In genomic region chr13:23541497-23541896, GRCm38 (mm10) we compare ENCODE assay signal across 20 mouse cellular contexts. TPM values are rescaled to one million over a fixed set of nuclear protein-coding genes. Genes with fewer than 3 reads are reported as not detected.
A peak's percentile ranks its signal among the peaks of the same experiment; 100 is the strongest.
DNase-seq lines count a peak whose midpoint lies in the region; ATAC-seq and TF ChIP-seq lines count a peak whose summit lies in the region.
"Had no signal": no experiment of that assay in that cellular context is flagged by ENCODE, and none has a peak within 500 bp of the region (broad histone marks: within the 10 kb centered on the region; RNA-seq: fewer than 3 reads in every experiment).

No protein-coding gene starts in this region.

- TF ChIP-seq CTCF in stomach, postnatal 0 days (IDR thresholded peaks at IDR 0.05; ENCODE audit: low read depth): no peak

- H3K4me2 ChIP-seq in stomach, embryonic 14.5 days (replicated peaks; ENCODE audit: low read depth, low read length): peak overlapping the region; percentile 59; the same call in 1 of the 2 replicates
- H3K4me2 ChIP-seq in stomach, postnatal 0 days (replicated peaks; ENCODE audit: low read depth): no peak overlapping the region
- H3K4me2 ChIP-seq in liver, embryonic 15.5 days: peak overlapping the region; percentile 66
- H3K4me2 ChIP-seq: midbrain, embryonic 15.5 days had no signal

- no peak overlapping the region for H3K9ac ChIP-seq in stomach, embryonic 14.5 days (replicated peaks; ENCODE audit: low read depth, low read length)
- H3K9ac ChIP-seq in stomach, postnatal 0 days (ENCODE audit: low read length): no peak overlapping the region
- 0 out of 2 replicates have a peak overlapping the region, but pooled peaks have one; percentile 43 for H3K9ac ChIP-seq in liver, embryonic 15.5 days
- H3K9ac ChIP-seq: forebrain, postnatal 0 days; hindbrain, embryonic 13.5 days; midbrain, embryonic 15.5 days had no signal

- intact Hi-C loops in heart, postnatal 36 days (cut with DNase I): no loop called here

- H3K36me3 ChIP-seq in stomach, embryonic 14.5 days (ENCODE audit: control insufficient read depth, insufficient read depth, low read length): no peaks in the 10 kb centered on the region
- no peaks in the 10 kb centered on the region for H3K36me3 ChIP-seq in stomach, postnatal 0 days (ENCODE audit: control insufficient read depth, insufficient read depth, low read length)
- H3K36me3 ChIP-seq in liver, embryonic 15.5 days (replicated peaks): no peaks in the 10 kb centered on the region
- H3K36me3 ChIP-seq: heart, embryonic 10.5 days; hindbrain, embryonic 13.5 days; midbrain, embryonic 15.5 days had no signal

- no peak overlapping the region for H3K4me3 ChIP-seq in stomach, embryonic 14.5 days (ENCODE audit: low read depth, low read length)
- H3K4me3 ChIP-seq in stomach, postnatal 0 days (ENCODE audit: low read depth, low read length): no peak overlapping the region
- peak overlapping the region; percentile 63 for H3K4me3 ChIP-seq in liver, embryonic 15.5 days (replicated peaks)
- H3K4me3 ChIP-seq: hindbrain, embryonic 13.5 days; midbrain, embryonic 15.5 days had no signal

- H3K27me3 ChIP-seq in stomach, embryonic 14.5 days (ENCODE audit: control insufficient read depth, insufficient read depth, low read length): no peaks in the 10 kb centered on the region
- H3K27me3 ChIP-seq in stomach, postnatal 0 days (ENCODE audit: control insufficient read depth, insufficient read depth, low read length): no peaks in the 10 kb centered on the region
- H3K27me3 ChIP-seq in liver, embryonic 15.5 days: no peaks in the 10 kb centered on the region
- H3K27me3 ChIP-seq: hindbrain, embryonic 13.5 days; midbrain, embryonic 15.5 days had no signal

- H3K27ac ChIP-seq in stomach, embryonic 14.5 days (ENCODE audit: low read length): no peak overlapping the region
- H3K27ac ChIP-seq in stomach, postnatal 0 days (replicated peaks): no peak overlapping the region
- H3K27ac ChIP-seq in liver, embryonic 15.5 days (replicated peaks): peak overlapping the region; percentile 74
- H3K27ac ChIP-seq: hindbrain, embryonic 13.5 days; midbrain, embryonic 15.5 days had no signal

- TF ChIP-seq EP300 in stomach, postnatal 0 days (optimal IDR thresholded peaks at IDR 0.05): no peak

- DNase-seq in heart, adult 11 months: peak; percentile 22
- DNase-seq in heart, postnatal 36 days: no peak
- no peak for DNase-seq in stomach, postnatal 0 days (ENCODE audit: low spot score)
- no peak for DNase-seq in urinary bladder, adult 18-20 months (ENCODE audit: low spot score in 2 of 2)
- DNase-seq in natural killer cell, adult 2 months (ENCODE audit: low spot score in 2 of 2): no peak
- DNase-seq: cerebellum, adult 2 months; cerebellum, postnatal 36 days; forebrain, postnatal 0 days; heart, postnatal 10 days; kidney, adult 9 months; kidney, postnatal 4 days; right cerebral cortex, postnatal 4 days; thymus, postnatal 25 days had no signal

- H3K4me1 ChIP-seq in stomach, embryonic 14.5 days (ENCODE audit: control insufficient read depth, insufficient read depth, low read length): peaks cover 6% of the 10 kb centered on the region; the same call in 1 of the 2 replicates
- no peaks in the 10 kb centered on the region for H3K4me1 ChIP-seq in stomach, postnatal 0 days (replicated peaks; ENCODE audit: control insufficient read depth, insufficient read depth)
- peaks cover 45% of the 10 kb centered on the region for H3K4me1 ChIP-seq in liver, embryonic 15.5 days (replicated peaks)

- 89% methylated on average over 3 of the region's 3 CpGs for WGBS in stomach, embryonic 14.5 days
- 83% methylated on average over 3 of the region's 3 CpGs for WGBS in stomach, postnatal 0 days
- 46% methylated on average over 3 of the region's 3 CpGs for WGBS in liver, embryonic 15.5 days (ENCODE audit: insufficient replicate concordance)

- no peak for ATAC-seq in stomach, embryonic 14.5 days (ENCODE audit: insufficient number of reproducible peaks, insufficient read depth, low FRiP score, low read depth)
- ATAC-seq in stomach, postnatal 0 days (ENCODE audit: low FRiP score, low TSS enrichment): no peak
- no peak for ATAC-seq in liver, embryonic 15.5 days (ENCODE audit: insufficient read depth)
- ATAC-seq: forebrain, postnatal 0 days; inflammation-experienced regulatory T-cells, adult 6 months; lung, postnatal 0 days; midbrain, embryonic 15.5 days had no signal

- H3K9me3 ChIP-seq in stomach, embryonic 14.5 days (ENCODE audit: control insufficient read depth, low read depth, low read length): no peaks in the 10 kb centered on the region
- H3K9me3 ChIP-seq in stomach, postnatal 0 days (ENCODE audit: control insufficient read depth, low read length): no peaks in the 10 kb centered on the region
- H3K9me3 ChIP-seq in liver, embryonic 15.5 days (replicated peaks): no peaks in the 10 kb centered on the region
- H3K9me3 ChIP-seq: heart, embryonic 10.5 days; hindbrain, embryonic 13.5 days; midbrain, embryonic 15.5 days had no signal

RNA-seq across cellular contexts. Expression of gene Hist1h2bh, which starts 1.7 kb away (rescaled TPM):
- 1 to 10 TPM in 1 of 2 experiments, under 1 TPM in 1; 0.94 to 1.9 TPM for total RNA-seq in heart, postnatal 36 days (2021)
- polyA plus RNA-seq in stomach, embryonic 14.5 days (2014; fragmentation: Nextera tagmentation; extraction: Ambion mirVana): 1.1 and 1.2 TPM in 2 replicates
- 0.30 and 0.62 TPM in 2 replicates for polyA plus RNA-seq in stomach, postnatal 0 days (2015; fragmentation: Nextera tagmentation; extraction: Ambion mirVana)
- 1.5 and 1.6 TPM in 2 replicates for polyA plus RNA-seq in liver, embryonic 15.5 days (2015; fragmentation: Nextera tagmentation; extraction: Ambion mirVana)
- polyA plus RNA-seq: lung, postnatal 0 days had no signal

RNA-seq across cellular contexts. Expression of gene Hist1h3f, which starts 2.4 kb away (rescaled TPM):
- 10 to 100 TPM in 1 of 2 experiments, 1 to 10 TPM in 1; 7.4 to 10.0 TPM for total RNA-seq in heart, postnatal 36 days (2021)
- polyA plus RNA-seq in stomach, embryonic 14.5 days (2014; fragmentation: Nextera tagmentation; extraction: Ambion mirVana): 0.94 and 1.3 TPM in 2 replicates
- 0.51 and 0.78 TPM in 2 replicates for polyA plus RNA-seq in stomach, postnatal 0 days (2015; fragmentation: Nextera tagmentation; extraction: Ambion mirVana)
- 0.99 and 1.4 TPM in 2 replicates for polyA plus RNA-seq in liver, embryonic 15.5 days (2015; fragmentation: Nextera tagmentation; extraction: Ambion mirVana)

RNA-seq across cellular contexts. Expression of gene Hist1h3g, which starts 6.3 kb away (rescaled TPM):
- 1 to 10 TPM; 2.5 to 4.1 TPM for total RNA-seq in heart, postnatal 36 days (2021)
- 5.5 and 7.8 TPM in 2 replicates for polyA plus RNA-seq in stomach, embryonic 14.5 days (2014; fragmentation: Nextera tagmentation; extraction: Ambion mirVana)
- polyA plus RNA-seq in stomach, postnatal 0 days (2015; fragmentation: Nextera tagmentation; extraction: Ambion mirVana): 2.3 and 3.4 TPM in 2 replicates
- polyA plus RNA-seq in liver, embryonic 15.5 days (2015; fragmentation: Nextera tagmentation; extraction: Ambion mirVana): 9.4 and 11.7 TPM in 2 replicates
- polyA plus RNA-seq: cerebellum, adult 2 months; midbrain, embryonic 15.5 days had no signal

RNA-seq across cellular contexts. Expression of gene Hist1h2af, which starts 7.8 kb away (rescaled TPM):
- total RNA-seq in heart, postnatal 36 days (2021): 10 to 100 TPM; 14.1 to 19.0 TPM
- 7.8 and 14.1 TPM in 2 replicates for polyA plus RNA-seq in stomach, embryonic 14.5 days (2014; fragmentation: Nextera tagmentation; extraction: Ambion mirVana)
- polyA plus RNA-seq in stomach, postnatal 0 days (2015; fragmentation: Nextera tagmentation; extraction: Ambion mirVana): 4.5 and 8.9 TPM in 2 replicates
- 8.3 and 9.7 TPM in 2 replicates for polyA plus RNA-seq in liver, embryonic 15.5 days (2015; fragmentation: Nextera tagmentation; extraction: Ambion mirVana)
- polyA plus RNA-seq: forebrain, postnatal 0 days; inflammation-experienced regulatory T-cells, adult 6 months; midbrain, embryonic 15.5 days had no signal

RNA-seq across cellular contexts. Expression of gene Hist1h4f, which starts 10.0 kb away (rescaled TPM):
- 10 to 100 TPM; 37.7 to 40.9 TPM for total RNA-seq in heart, postnatal 36 days (2021)
- polyA plus RNA-seq in stomach, embryonic 14.5 days (2014; fragmentation: Nextera tagmentation; extraction: Ambion mirVana): 1.8 and 2.4 TPM in 2 replicates
- 0.38 TPM in 1 of 2 replicates, not detected in the other for polyA plus RNA-seq in stomach, postnatal 0 days (2015; fragmentation: Nextera tagmentation; extraction: Ambion mirVana)
- polyA plus RNA-seq in liver, embryonic 15.5 days (2015; fragmentation: Nextera tagmentation; extraction: Ambion mirVana): 1.4 and 2.5 TPM in 2 replicates
- polyA plus RNA-seq: forebrain, postnatal 0 days; lung, postnatal 0 days; midbrain, embryonic 15.5 days had no signal
